Mouse (Mus musculus): ENCODE results near the gene Slc6a21. TPM values are rescaled to one million over a fixed set of nuclear protein-coding genes. Genes with fewer than 3 reads are reported as not detected.

Slc6a21 gene
- polyA plus RNA-seq (2014; fragmentation: Nextera tagmentation; extraction: Ambion mirVana), result not detected in 2 replicates

DNA sequence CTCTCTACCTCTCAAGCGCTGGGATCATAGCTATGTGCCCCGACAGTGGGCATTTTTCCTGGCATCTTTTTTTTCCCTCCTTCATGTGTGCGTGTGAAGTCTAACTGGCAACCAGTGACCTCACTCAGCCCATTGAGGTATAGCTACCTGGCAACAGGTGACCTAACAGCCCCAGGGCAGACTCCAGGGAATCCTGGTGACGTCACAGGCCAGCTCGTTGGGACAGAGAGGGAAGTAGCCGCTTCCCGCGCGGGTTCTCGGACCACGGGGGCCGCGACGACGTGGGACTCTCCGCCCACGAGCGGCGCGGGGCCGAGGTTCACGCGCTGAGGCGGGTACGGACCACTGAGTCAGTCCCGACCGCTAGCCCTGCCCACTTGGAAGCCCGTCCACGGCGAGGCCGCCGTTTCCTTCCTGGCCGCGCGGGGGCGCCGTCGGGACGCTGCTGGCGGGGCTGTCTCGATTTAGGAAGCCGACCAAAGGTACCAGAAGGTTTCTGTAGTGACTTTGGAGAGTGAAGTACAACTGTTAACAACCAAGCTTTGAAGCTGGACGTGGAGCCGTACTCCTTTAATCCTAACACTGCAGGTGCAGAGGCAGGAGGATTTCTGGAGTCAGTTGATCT is at the start of gene Slc6a21:
Gene Slc6a21 (plus strand): TSS at position 378 of the 625 bp plus-strand sequence.
- Histone ChIP-seq H3K36me3 (ENCODE audit: control insufficient read depth, insufficient read depth, low read length) (no peaks in the 10 kb centered on the region), H3K4me2 (replicated peaks; ENCODE audit: low read depth, low read length) (peak within 1 kb of the TSS; percentile 56), H3K9me3 (ENCODE audit: control insufficient read depth, low read length) (no peaks in the 10 kb centered on the region), H3K4me1 (replicated peaks; ENCODE audit: control insufficient read depth, insufficient read depth, low read length) (peaks cover 2% of the 10 kb centered on the region; the same call in 1 of the 2 replicates), H3K27ac (ENCODE audit: low read depth, low read length) (no peak within 1 kb of the TSS), H3K4me3 (ENCODE audit: low read depth, low read length) (peak within 1 kb of the TSS; percentile 28), H3K27me3 (ENCODE audit: control insufficient read depth, insufficient read depth, low read length) (no peaks in the 10 kb centered on the region; the same call in 1 of the 2 replicates), H3K9ac (ENCODE audit: low read depth, low read length) (peak within 1 kb of the TSS; percentile 37; the same call in 1 of the 2 replicates)
- ATAC-seq (ENCODE audit: low FRiP score), result no peak
- WGBS, result 7% methylated on average over 44 of the region's 44 CpGs
- DNase-seq (ENCODE audit: low spot score), result peak; percentile 72

DNA sequence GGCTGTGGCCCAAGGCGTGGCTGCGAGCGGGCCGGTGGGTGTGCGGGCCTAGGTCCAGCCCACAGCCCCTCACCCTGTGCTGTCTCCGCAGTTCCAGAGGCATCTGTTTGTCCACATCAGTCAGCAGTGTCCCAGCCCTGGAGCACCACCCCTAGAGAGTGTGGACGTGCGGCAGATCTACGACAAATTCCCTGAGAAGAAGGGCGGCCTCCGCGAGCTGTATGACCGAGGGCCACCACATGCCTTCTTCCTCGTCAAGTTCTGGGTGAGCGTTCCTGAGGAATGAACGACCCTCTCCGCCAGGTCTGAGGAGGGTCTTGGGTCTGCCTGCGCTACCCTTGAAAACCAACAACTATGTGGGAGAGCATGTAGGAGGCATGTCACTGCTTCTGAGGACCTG is 48.8 kb upstream of the Slc6a21 start:
- Histone ChIP-seq H3K4me1 (replicated peaks; ENCODE audit: control insufficient read depth, insufficient read depth, low read length) (no peaks in the 10 kb centered on the region; the same call in 1 of the 2 replicates), H3K4me2 (replicated peaks; ENCODE audit: low read depth, low read length) (no peak overlapping the region), H3K4me3 (ENCODE audit: low read depth, low read length) (no peak overlapping the region), H3K36me3 (ENCODE audit: control insufficient read depth, insufficient read depth, low read length) (peaks cover 34% of the 10 kb centered on the region), H3K27ac (ENCODE audit: low read depth, low read length) (no peak overlapping the region), H3K27me3 (ENCODE audit: control insufficient read depth, insufficient read depth, low read length) (no peaks in the 10 kb centered on the region), H3K9ac (ENCODE audit: low read depth, low read length) (no peak overlapping the region), H3K9me3 (ENCODE audit: control insufficient read depth, low read length) (no peaks in the 10 kb centered on the region)
- no peak for ATAC-seq (ENCODE audit: low FRiP score)
- WGBS, result 96% methylated on average over 18 of the region's 18 CpGs
- no peak for DNase-seq (ENCODE audit: low spot score)

DNA sequence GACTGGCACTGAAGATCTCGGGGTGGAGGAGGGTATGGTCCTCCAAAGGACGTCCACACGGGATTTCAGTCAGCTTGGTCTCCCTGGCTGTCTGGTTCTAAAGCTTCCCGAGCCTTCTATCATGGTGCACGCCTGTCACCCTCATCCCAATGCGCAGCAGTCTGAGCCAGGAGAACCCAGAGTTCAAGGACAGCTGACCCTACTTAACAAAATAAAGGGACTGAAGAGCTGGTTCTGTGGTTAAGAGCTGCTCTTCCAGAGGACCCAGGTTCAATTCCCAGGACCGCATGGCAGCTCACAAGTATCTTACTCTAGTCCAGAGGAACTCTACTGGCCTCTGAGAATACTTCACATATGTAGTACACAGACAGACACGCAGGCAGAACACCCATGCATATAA is 48.3 kb upstream of the Slc6a21 start:
- no peak for DNase-seq (ENCODE audit: low spot score)
- H3K36me3 ChIP-seq (ENCODE audit: control insufficient read depth, insufficient read depth, low read length), result peaks cover 34% of the 10 kb centered on the region
- H3K4me1 ChIP-seq (replicated peaks; ENCODE audit: control insufficient read depth, insufficient read depth, low read length), result peaks cover 3% of the 10 kb centered on the region
- no peaks in the 10 kb centered on the region for H3K27me3 ChIP-seq (ENCODE audit: control insufficient read depth, insufficient read depth, low read length)
- no peak overlapping the region for H3K27ac ChIP-seq (ENCODE audit: low read depth, low read length)
- H3K9ac ChIP-seq (ENCODE audit: low read depth, low read length), result no peak overlapping the region
- 93% methylated on average over 8 of the region's 8 CpGs for WGBS
- ATAC-seq (ENCODE audit: low FRiP score), result no peak
- H3K9me3 ChIP-seq (ENCODE audit: control insufficient read depth, low read length), result no peaks in the 10 kb centered on the region
- no peak overlapping the region for H3K4me2 ChIP-seq (replicated peaks; ENCODE audit: low read depth, low read length)
- H3K4me3 ChIP-seq (ENCODE audit: low read depth, low read length), result no peak overlapping the region

DNA sequence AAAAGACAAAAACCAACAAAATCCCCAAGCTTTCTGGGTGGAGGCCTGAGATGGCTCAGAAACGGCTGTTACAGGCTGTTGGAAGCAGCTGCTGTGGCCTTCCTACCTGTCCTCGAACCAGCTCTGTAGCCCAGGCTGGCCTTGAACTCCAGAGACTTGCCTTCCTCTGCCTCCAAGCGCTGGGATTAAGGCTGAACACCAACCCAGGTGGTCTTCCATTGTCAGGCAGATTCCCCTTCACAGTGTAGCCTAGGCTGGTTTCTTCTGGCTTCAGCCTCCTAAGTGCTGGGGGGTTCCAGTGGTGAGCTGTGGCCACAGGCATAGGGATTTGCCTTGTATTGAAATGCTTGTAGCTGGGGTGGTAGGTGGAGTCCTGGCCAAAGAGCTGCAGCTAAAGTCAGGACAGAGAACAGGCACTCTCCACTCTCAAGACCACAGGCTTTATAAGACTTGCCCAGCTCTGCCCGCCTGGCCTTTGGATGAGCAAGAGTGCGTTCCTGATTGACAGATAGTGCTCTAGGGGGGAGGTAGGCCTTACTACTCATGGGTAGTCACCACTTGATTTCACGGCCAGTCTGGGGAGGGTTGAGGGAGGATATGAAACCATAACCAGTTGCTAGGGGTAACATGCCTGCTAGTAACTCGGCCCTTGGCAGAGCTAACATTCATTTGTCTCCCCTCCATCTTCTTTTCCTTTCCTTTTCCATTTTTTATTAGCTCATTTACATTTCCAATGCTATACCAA is 47.7 kb upstream of the Slc6a21 start:
- Histone ChIP-seq H3K27ac (ENCODE audit: low read depth, low read length) (no peak overlapping the region), H3K36me3 (ENCODE audit: control insufficient read depth, insufficient read depth, low read length) (peaks cover 34% of the 10 kb centered on the region), H3K9ac (ENCODE audit: low read depth, low read length) (no peak overlapping the region), H3K4me1 (replicated peaks; ENCODE audit: control insufficient read depth, insufficient read depth, low read length) (peaks cover 7% of the 10 kb centered on the region), H3K4me2 (replicated peaks; ENCODE audit: low read depth, low read length) (no peak overlapping the region), H3K27me3 (ENCODE audit: control insufficient read depth, insufficient read depth, low read length) (no peaks in the 10 kb centered on the region), H3K9me3 (ENCODE audit: control insufficient read depth, low read length) (no peaks in the 10 kb centered on the region), H3K4me3 (ENCODE audit: low read depth, low read length) (no peak overlapping the region)
- ATAC-seq (ENCODE audit: low FRiP score) (no peak), DNase-seq (ENCODE audit: low spot score) (no peak)
- WGBS, result 87% methylated on average over 7 of the region's 7 CpGs

DNA sequence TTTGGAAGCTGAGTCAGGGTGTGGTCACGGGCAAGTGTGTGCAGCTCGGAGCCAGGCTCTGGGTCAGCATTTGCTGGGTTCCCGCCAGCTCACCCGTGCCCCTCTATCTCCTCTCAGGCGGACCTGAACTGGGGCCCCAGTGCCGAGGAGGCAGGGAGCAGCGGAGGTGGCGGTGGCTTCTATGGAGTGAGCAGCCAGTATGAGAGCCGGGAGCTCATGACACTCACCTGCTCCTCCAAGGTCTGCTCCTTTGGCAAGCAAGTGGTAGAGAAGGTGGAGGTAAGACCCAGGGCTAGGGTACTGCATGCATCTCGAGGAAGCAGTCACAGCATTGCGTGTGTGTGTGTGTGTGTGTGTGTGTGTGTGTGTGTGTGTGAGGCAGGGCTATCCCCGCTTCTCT is 46.1 kb upstream of the Slc6a21 start:
- 86% methylated on average over 12 of the region's 12 CpGs for WGBS
- Histone ChIP-seq H3K9ac (ENCODE audit: low read depth, low read length) (no peak overlapping the region), H3K27me3 (ENCODE audit: control insufficient read depth, insufficient read depth, low read length) (no peaks in the 10 kb centered on the region), H3K4me2 (replicated peaks; ENCODE audit: low read depth, low read length) (no peak overlapping the region), H3K4me1 (replicated peaks; ENCODE audit: control insufficient read depth, insufficient read depth, low read length) (peaks cover 7% of the 10 kb centered on the region), H3K9me3 (ENCODE audit: control insufficient read depth, low read length) (no peaks in the 10 kb centered on the region), H3K27ac (ENCODE audit: low read depth, low read length) (no peak overlapping the region), H3K36me3 (ENCODE audit: control insufficient read depth, insufficient read depth, low read length) (peaks cover 32% of the 10 kb centered on the region), H3K4me3 (ENCODE audit: low read depth, low read length) (no peak overlapping the region)
- no peak for ATAC-seq (ENCODE audit: low FRiP score)
- no peak for DNase-seq (ENCODE audit: low spot score)

DNA sequence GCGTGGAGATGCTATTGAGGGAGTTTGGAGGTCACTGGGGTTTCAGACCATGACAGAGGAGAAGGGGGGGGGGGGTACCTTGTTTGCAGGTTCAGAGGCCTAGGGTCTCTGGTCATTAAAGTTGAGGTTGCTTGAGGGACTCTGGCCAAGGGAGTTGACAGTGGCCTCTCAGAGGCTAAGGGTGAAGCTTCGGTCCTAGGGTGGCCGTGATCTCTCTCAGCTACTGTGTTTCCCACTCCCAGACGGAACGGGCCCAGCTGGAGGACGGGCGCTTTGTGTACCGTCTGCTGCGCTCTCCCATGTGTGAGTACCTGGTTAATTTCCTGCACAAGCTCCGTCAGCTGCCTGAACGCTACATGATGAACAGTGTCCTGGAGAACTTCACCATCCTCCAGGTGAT is 45.4 kb upstream of the Slc6a21 start:
- no peak overlapping the region for H3K27ac ChIP-seq (ENCODE audit: low read depth, low read length)
- no peaks in the 10 kb centered on the region for H3K9me3 ChIP-seq (ENCODE audit: control insufficient read depth, low read length)
- 88% methylated on average over 11 of the region's 11 CpGs for WGBS
- H3K36me3 ChIP-seq (ENCODE audit: control insufficient read depth, insufficient read depth, low read length), result peaks cover 29% of the 10 kb centered on the region
- no peak for DNase-seq (ENCODE audit: low spot score)
- H3K4me3 ChIP-seq (ENCODE audit: low read depth, low read length), result no peak overlapping the region
- H3K9ac ChIP-seq (ENCODE audit: low read depth, low read length), result no peak overlapping the region
- H3K4me2 ChIP-seq (replicated peaks; ENCODE audit: low read depth, low read length), result no peak overlapping the region
- no peaks in the 10 kb centered on the region for H3K27me3 ChIP-seq (ENCODE audit: control insufficient read depth, insufficient read depth, low read length)
- H3K4me1 ChIP-seq (replicated peaks; ENCODE audit: control insufficient read depth, insufficient read depth, low read length), result peaks cover 7% of the 10 kb centered on the region
- ATAC-seq (ENCODE audit: low FRiP score), result no peak

DNA sequence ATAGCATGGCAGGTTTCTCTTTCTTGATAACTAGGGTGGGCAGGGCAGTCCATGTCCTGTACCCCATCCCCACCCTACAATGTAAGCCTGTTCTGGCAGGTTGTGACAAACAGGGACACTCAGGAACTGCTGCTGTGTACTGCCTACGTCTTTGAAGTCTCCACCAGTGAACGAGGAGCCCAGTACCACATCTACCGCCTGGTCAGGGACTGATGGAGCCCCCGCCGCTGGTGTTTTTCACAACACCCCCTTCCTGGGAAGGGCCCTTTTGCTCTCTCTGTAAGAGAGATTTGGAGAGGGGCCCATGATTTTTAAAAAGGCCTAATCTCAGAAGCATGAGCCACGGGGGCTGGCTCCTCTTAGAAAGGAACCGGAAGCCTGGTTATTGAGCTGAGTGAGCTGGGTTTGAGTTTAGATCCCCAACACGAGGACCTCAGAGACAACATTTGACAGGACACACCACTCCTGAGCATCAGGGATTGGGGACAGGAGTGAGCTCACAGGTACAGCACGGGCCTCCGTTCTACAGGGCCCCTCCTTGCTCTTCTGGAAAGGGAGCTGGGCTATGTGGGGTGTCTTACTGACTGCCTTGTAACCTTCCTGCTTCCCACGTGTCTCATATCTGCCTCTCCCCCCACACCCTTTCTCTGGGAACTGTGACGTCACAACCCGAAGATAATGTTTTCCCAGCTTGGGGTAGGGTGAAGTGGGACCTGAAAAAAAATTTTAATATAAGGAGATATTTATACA is 44.4 kb upstream of the Slc6a21 start:
- peaks cover 26% of the 10 kb centered on the region for H3K36me3 ChIP-seq (ENCODE audit: control insufficient read depth, insufficient read depth, low read length)
- no peak overlapping the region for H3K9ac ChIP-seq (ENCODE audit: low read depth, low read length)
- 70% methylated on average over 13 of the region's 13 CpGs for WGBS
- peak overlapping the region; percentile 0; the same call in 1 of the 2 replicates for H3K27ac ChIP-seq (ENCODE audit: low read depth, low read length)
- DNase-seq (ENCODE audit: low spot score) (peak; percentile 19), ATAC-seq (ENCODE audit: low FRiP score) (no peak)
- no peaks in the 10 kb centered on the region for H3K27me3 ChIP-seq (ENCODE audit: control insufficient read depth, insufficient read depth, low read length)
- H3K4me1 ChIP-seq (replicated peaks; ENCODE audit: control insufficient read depth, insufficient read depth, low read length), result peaks cover 7% of the 10 kb centered on the region
- no peak overlapping the region for H3K4me3 ChIP-seq (ENCODE audit: low read depth, low read length)
- no peaks in the 10 kb centered on the region for H3K9me3 ChIP-seq (ENCODE audit: control insufficient read depth, low read length)
- no peak overlapping the region for H3K4me2 ChIP-seq (replicated peaks; ENCODE audit: low read depth, low read length)

DNA sequence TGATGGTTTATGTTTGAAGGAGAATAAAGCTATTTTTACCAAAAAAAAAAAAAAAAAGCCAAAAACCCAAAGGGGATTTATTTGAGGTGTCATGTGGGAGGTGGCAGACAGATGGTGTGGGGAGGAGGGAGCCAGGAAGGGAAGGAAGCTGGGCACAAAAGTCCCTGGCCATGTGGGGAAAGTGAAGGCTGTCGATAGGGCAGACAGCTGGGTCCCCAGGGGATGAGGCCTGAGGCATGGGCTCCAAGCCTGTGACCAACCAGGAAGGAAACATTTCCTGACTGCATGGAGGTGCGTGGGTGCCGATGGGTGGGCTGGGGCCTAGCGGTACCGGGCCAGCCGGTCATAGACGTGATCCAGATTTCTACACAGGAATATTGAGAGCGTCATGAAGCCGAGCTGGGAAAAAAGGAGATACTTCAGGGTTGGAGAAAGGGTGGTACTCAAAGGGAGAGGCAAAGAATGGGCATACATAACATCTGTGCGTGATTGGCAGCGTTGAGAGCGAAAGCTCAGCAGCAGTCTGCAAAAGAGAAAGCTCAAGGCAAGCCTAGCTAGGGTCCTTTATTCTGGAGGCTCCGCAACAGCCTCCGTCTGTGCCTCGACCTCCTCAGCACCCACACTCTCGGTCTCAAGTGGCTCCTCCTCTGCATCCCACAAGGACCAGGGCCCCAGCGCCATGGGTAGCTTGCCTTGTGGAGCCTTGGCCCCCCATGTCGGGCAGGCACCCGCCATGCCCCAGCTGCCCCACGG is 43.6 kb upstream of the Slc6a21 start:
- 20% methylated on average over 20 of the region's 20 CpGs for WGBS
- Histone ChIP-seq H3K4me1 (replicated peaks; ENCODE audit: control insufficient read depth, insufficient read depth, low read length) (peaks cover 7% of the 10 kb centered on the region), H3K27ac (ENCODE audit: low read depth, low read length) (peak overlapping the region; percentile 27), H3K27me3 (ENCODE audit: control insufficient read depth, insufficient read depth, low read length) (no peaks in the 10 kb centered on the region; the same call in 1 of the 2 replicates), H3K4me3 (ENCODE audit: low read depth, low read length) (no peak overlapping the region), H3K9ac (ENCODE audit: low read depth, low read length) (peak overlapping the region; percentile 42; the same call in 1 of the 2 replicates), H3K36me3 (ENCODE audit: control insufficient read depth, insufficient read depth, low read length) (peaks cover 21% of the 10 kb centered on the region), H3K4me2 (replicated peaks; ENCODE audit: low read depth, low read length) (peak overlapping the region; percentile 21), H3K9me3 (ENCODE audit: control insufficient read depth, low read length) (no peaks in the 10 kb centered on the region)
- DNase-seq (ENCODE audit: low spot score) (peak; percentile 62), ATAC-seq (ENCODE audit: low FRiP score) (peak; percentile 15; the same call in 1 of the 2 replicates)
